Mouse (Mus musculus) mouse trophoblast stem cell (cell line): ENCODE data around the gene Lrrc1.
"Not testable (repeated sequence)": the region's sequence is repeated elsewhere in the genome, so short reads cannot be mapped to it uniquely, and the experiment has no call there.

Experiments
- in situ Hi-C, 2 experiments: fragments of 300-500 bp; cut with MseI, MboI; formaldehyde crosslinking; loops; 2 replicates in 1 of 2; 3 replicates in 1 of 2; pipeline ENCODE4 v1.15.1; 2025

Lrrc1 gene

GRCm38 (mm10) chr9:77544354-77545067 is at the start of gene Lrrc1:
Gene Lrrc1 (minus strand): TSS chr9:77544870.
- in situ Hi-C loops: no loop called here

GRCm38 (mm10) chr9:77592423-77592822 is 47.8 kb upstream of the Lrrc1 start:
- in situ Hi-C loops: no loop called here

DNA sequence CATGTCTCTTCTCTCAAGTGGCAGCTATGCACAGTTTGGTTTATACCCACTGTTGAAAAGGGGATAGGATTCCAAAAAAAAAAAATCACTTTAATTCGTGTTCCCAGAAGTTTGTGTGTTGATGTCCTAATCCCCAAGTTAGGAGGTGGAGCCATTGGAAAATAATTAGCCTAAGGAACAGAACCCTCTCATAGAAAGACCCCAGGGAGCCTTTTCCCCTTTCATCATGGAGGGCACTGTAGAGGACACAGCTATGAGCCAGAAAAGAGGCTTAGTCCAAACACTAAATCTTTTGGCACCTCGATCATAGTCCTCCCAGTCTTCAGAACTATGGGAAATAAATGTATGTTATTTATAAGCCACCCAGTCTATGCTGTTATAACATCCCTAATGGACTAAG is 44.8 kb upstream of the Lrrc1 start:
- in situ Hi-C loops: no loop called here

DNA sequence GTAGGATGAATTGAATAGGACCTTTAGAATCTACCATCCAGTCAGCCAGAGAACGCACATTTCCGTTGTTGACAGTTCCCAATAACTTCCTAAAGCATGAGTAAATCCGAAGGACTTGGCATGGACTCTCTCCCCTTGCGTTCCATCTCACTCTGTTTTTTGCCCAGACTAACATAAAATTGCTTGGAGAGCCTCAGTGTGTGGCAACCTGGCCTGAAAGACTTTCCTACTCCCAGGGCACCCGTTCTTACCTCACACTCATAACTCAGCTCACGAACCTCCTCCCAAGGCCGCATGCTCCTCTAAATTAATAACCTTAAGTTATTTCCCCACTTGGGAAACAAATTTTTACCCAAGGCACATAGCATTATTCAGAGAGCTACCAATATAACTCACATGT is 42.9 kb upstream of the Lrrc1 start:
- in situ Hi-C loops: no loop called here

DNA sequence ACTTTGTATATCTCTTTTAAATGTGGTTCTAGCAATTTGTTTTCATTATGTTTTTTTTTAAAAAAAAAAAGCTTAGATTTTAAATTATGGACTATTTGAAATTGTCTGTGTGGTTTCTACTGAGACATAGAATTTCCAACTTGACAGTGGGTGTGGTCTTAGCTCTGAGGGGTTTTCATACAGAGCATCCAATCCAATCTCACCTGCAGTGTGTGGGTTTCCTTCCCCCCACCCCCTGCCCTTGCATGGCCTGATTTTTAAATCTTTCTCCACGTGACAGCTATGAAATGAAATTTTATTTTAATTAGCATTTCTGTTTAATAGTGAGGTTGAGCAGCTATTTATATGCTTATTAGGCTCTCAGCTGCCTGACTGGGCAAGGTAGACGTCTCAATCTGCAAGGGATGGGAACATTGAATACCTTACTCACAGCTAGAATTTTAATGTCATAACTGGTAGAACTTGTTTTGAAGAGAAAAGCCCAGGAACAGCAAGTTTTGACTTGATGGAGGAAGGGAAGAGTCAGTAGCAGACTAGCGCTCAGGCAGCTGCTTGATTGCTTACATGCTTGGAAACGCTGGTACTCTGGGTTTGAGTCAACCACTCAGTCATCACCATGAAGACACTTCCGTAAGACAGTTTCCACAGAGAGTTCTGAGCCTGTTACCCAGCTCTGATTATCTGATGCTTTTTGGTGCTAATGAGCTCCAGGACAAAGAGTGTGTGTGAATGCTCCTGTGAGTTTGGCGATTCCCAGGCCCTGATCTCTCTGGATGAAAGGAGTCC is 42.3 kb upstream of the Lrrc1 start:
- in situ Hi-C loops: no loop called here

DNA sequence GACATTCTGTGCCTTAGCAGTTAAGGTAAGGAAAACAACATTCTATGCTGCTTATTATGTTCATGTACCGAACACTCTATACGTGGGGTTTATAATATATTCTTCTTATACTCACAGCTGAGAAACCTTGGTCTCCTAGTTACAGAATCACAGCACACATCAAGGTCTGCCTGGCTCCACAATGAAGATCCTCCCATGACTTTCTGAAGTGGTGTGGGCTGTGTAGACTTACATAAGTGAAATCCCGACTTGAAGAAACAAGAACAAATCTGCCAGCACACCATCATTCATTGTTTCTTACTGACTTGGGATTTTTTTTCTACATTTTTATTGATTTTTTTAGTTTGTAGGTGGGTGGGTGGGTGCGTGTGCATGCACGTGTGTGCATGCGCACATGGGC is 40.1 kb upstream of the Lrrc1 start:
- in situ Hi-C loops: no loop called here

- in situ Hi-C loops: no loop called here
These were observed 38.6 kb upstream of the Lrrc1 start for GRCm38 (mm10) chr9:77583302-77583701.

GRCm38 (mm10) chr9:77579827-77580226 is 35.2 kb upstream of the Lrrc1 start:
- in situ Hi-C loops: no loop called here

DNA sequence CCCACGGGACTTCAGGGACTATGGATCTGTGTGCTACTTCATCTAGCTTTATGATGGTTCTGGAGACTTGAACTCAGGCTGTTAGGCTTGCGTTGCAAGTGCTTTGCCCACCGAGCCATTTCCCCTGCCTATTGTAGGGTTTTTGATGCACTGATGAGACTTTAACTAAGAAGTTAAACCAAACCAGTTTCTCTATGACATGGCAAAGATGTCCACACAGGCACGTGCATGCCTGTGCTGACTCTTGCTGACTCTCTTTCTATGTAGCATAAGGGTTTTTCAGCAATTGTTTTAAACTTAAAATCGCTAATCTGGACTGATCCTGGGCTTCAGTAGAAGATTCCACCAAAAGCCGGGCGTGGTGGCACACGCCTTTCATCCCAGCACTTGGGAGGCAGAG is 33.3 kb upstream of the Lrrc1 start:
- in situ Hi-C loops: no loop called here

GRCm38 (mm10) chr9:77577409-77577808 is 32.7 kb upstream of the Lrrc1 start:
- in situ Hi-C loops: no loop called here

DNA sequence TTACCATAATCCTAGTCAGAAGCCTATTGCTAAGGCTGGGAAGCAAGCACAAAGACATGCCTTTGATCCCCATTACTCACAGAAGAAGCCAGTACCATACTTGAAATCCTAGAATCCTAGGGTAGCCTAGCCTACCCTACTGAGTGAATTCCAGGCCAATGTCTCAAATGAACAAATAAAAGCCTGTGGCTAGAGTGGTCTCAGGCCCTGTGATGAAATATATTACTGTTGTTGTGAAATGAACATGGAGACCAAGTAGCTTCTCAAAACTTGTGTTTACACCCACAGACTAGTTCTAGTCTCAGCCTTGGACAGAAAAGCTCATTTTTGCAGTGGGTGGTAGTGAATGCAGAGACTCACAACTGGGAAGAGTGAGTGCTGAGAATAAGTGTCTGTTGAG is 31.6 kb upstream of the Lrrc1 start:
- in situ Hi-C loops: no loop called here

GRCm38 (mm10) chr9:77574996-77575395 is 30.3 kb upstream of the Lrrc1 start:
- in situ Hi-C loops: not testable (repeated sequence)

- in situ Hi-C loops: no loop called here
These were observed 27.2 kb upstream of the Lrrc1 start for GRCm38 (mm10) chr9:77571851-77572250.

GRCm38 (mm10) chr9:77568789-77569506 is 24.3 kb upstream of the Lrrc1 start:
- in situ Hi-C loops: no loop called here

GRCm38 (mm10) chr9:77561827-77562226 is 17.2 kb upstream of the Lrrc1 start:
- in situ Hi-C loops: no loop called here

- in situ Hi-C loops: no loop called here
These were observed 13.3 kb upstream of the Lrrc1 start for GRCm38 (mm10) chr9:77557963-77558362.

DNA sequence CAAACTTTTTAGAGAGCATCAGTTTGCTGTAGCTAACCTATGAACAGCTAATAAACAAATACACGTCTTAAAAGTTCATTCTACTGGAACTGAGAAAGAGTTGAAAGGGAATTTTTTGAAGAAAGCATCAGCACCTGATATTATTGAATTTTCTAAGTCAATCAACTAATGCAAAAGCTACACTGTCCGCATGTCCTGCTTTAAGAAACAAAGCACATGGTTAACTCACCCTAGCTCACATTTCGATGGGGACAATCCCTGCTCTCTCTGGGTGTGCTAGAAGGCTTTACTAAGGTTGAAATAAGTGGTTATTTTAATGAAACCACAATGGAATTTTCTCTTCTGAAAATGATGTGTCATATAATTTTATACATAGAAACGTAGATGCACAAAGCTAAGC is 12.5 kb upstream of the Lrrc1 start:
- in situ Hi-C loops: no loop called here

DNA sequence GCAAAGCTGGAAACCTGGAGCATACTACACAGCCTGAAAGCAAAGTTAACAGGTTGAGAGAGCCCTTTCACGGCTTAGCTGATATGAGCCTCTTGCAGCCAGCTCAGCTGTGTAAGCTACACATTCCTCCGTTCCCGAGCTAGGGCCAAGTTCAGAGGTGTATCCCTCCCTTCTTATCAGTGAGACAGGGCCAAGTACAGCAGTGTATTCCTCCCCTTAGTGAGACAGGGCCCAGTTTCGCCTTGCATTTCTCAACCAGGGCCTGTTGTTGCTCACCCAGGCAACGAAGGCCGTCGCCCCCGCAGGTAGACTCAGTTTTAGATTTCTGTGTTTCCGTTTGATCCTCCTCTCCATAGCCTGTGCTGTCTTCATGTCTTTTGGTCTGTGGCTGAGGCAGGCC is 11.8 kb upstream of the Lrrc1 start:
- in situ Hi-C loops: no loop called here

GRCm38 (mm10) chr9:77553465-77553864 is 8.8 kb upstream of the Lrrc1 start:
- in situ Hi-C loops: no loop called here

DNA sequence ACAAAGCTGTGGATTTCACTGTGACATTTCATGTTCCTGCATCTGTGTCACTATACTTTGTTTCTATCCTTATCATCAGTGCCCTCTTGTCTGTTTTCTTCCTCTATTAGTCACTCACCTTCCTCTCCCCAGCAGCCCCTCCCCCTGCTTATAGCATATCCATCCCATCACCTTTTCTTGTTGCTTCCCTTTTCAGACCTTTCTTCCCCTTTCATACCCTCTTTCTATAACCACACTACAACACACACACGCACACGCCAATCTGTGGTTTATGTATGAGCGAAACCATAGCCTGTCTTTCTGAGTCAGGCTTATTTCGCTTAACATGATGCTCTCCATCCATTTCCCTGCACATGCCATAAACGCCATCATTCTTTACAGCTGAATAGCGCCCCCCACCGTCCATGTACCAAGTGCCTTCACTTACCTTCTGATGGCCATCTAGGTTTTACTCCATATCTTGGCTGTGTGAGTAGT is 6.4 kb upstream of the Lrrc1 start:
- in situ Hi-C loops: no loop called here

DNA sequence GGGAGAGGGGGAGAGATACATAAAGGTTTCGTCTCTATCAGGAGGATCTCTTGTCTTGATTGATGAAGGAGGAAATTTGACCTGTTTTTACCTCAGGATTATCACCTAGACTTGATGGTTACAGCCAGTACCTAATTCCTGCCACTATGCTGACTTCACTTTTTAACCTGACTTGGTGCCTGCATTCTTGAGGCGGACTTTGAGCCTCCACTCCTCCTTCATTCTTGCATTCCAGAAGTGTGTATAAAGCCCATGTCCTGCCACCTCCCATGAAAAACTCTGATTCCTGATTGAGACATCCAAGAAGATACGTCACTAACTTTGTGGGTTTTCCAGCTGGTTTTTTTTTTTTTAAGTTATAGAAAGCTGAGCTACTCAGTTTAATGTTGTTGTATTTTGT is 1.3 kb upstream of the Lrrc1 start:
- in situ Hi-C loops: no loop called here

DNA sequence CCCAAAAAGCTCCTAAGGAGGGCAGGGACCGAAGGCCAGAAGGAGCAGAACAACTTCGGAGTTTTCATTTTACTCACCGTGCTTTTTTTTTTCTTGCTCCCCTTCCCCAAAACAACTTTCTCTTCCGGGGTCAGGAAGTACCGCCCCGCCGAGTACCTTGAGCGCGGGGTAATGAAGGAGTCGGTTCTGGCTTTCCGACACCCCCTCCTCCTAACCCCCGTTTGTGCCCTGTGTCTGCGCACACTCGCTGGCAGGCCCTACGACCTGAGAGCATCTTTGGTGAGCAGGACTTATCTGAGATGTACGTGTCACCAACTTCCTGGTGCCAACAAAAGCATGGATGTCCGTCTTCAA is 375 bp upstream of the Lrrc1 start:
- in situ Hi-C loops: no loop called here
